Mouse (Mus musculus) left cerebral cortex, postnatal 4 days (tissue): ENCODE results near the gene Arpc2. TPM values are rescaled to one million over a fixed set of nuclear protein-coding genes. Genes with fewer than 3 reads are reported as not detected.

Experiments
- DNase-seq: peaks from one replicate; pipeline ENCODE4 v3.0.0-alpha.2; 2022
- intact Hi-C: fragments of 180-260 bp; cut with DNase I; formaldehyde crosslinking; loops from one replicate; pipeline ENCODE4 v1.15.1; 2025
- total RNA-seq, 2 experiments: library from RNA; stranded (reverse); gene quantifications; 2 replicates each; pipeline ENCODE4 v1.2.3; 2021

The Arpc2 gene
- 100 to 1,000 TPM; 333 to 372 TPM for total RNA-seq

- DNase-seq = peak; percentile 97
- intact Hi-C loops = no loop called here
Observed at GRCm38 (mm10) chr1:74235938-74236589, at the start of gene Arpc2. TSS of gene Arpc2 (plus strand) at chr1:74236084.

GRCm38 (mm10) chr1:74190471-74190870, 45.4 kb upstream of the Arpc2 start:
- intact Hi-C loops = no loop called here
- DNase-seq = no peak

- DNase-seq = no peak
- intact Hi-C loops = no loop called here
Observed at GRCm38 (mm10) chr1:74192711-74193110, 43.2 kb upstream of the Arpc2 start.

GRCm38 (mm10) chr1:74194445-74194844, 41.4 kb upstream of the Arpc2 start, which contains the start of gene Cxcr1:
TSS of gene Cxcr1 (minus strand) at chr1:74194631.
- no peak for DNase-seq
- intact Hi-C loops = no loop called here

GRCm38 (mm10) chr1:74195961-74196360, 39.9 kb upstream of the Arpc2 start:
- no peak for DNase-seq
- intact Hi-C loops = loop anchor here (5.0 kb wide), 1 partner anchor 294 kb away; no protein-coding TSS in a partner anchor

- intact Hi-C loops = loop anchor here (5.0 kb wide), 1 partner anchor 295 kb away; no protein-coding TSS in a partner anchor
Observed at GRCm38 (mm10) chr1:74196621-74197419, 39.1 kb upstream of the Arpc2 start.

GRCm38 (mm10) chr1:74197726-74198470, 38.0 kb upstream of the Arpc2 start:
- DNase-seq = no peak
- intact Hi-C loops = loop anchor here (5.0 kb wide), 1 partner anchor 296 kb away; no protein-coding TSS in a partner anchor

More at GRCm38 (mm10) chr1:74196621-74197419, 39.1 kb upstream of the Arpc2 start:
- DNase-seq = no peak

GRCm38 (mm10) chr1:74199046-74199445, 36.8 kb upstream of the Arpc2 start:
- no peak for DNase-seq
- intact Hi-C loops = loop anchor here (5.0 kb wide), 1 partner anchor 297 kb away; no protein-coding TSS in a partner anchor

GRCm38 (mm10) chr1:74201048-74201844, 34.6 kb upstream of the Arpc2 start:
- DNase-seq = no peak
- intact Hi-C loops = loop anchor here (10.0 kb wide), 2 partner anchors 54 to 164 kb away; partner anchors contain the start of gene Catip

GRCm38 (mm10) chr1:74203457-74203856, 32.4 kb upstream of the Arpc2 start:
- no peak for DNase-seq
- intact Hi-C loops = loop anchor here (10.0 kb wide), 2 partner anchors 51 to 161 kb away; partner anchors contain the start of gene Catip

- intact Hi-C loops = loop anchor here (10.0 kb wide), 2 partner anchors 49 to 159 kb away; partner anchors contain the start of gene Catip
- no peak for DNase-seq
Observed at GRCm38 (mm10) chr1:74205881-74206280, 30.0 kb upstream of the Arpc2 start.

GRCm38 (mm10) chr1:74206642-74207041, 29.2 kb upstream of the Arpc2 start:
- DNase-seq = no peak
- intact Hi-C loops = loop anchor here (10.0 kb wide), 2 partner anchors 48 to 158 kb away; partner anchors contain the start of gene Catip

GRCm38 (mm10) chr1:74207906-74208305, 28.0 kb upstream of the Arpc2 start:
- DNase-seq = peak; percentile 13
- intact Hi-C loops = loop anchor here (10.0 kb wide), 2 partner anchors 47 to 157 kb away; partner anchors contain the start of gene Catip

- intact Hi-C loops = loop anchor here (10.0 kb wide), 2 partner anchors 46 to 156 kb away; partner anchors contain the start of gene Catip
- DNase-seq = no peak
Observed at GRCm38 (mm10) chr1:74208941-74209340, 26.9 kb upstream of the Arpc2 start.

- intact Hi-C loops = no loop called here
- DNase-seq = no peak
Observed at GRCm38 (mm10) chr1:74219922-74220321, 16.0 kb upstream of the Arpc2 start.

- DNase-seq = no peak
- intact Hi-C loops = no loop called here
Observed at GRCm38 (mm10) chr1:74227317-74227716, 8.6 kb upstream of the Arpc2 start.

- intact Hi-C loops = no loop called here
Observed at GRCm38 (mm10) chr1:74229942-74230341, 5.9 kb upstream of the Arpc2 start.

GRCm38 (mm10) chr1:74230992-74231391, 4.9 kb upstream of the Arpc2 start:
- intact Hi-C loops = no loop called here
- DNase-seq = no peak

More at GRCm38 (mm10) chr1:74229942-74230341, 5.9 kb upstream of the Arpc2 start:
- DNase-seq = no peak

- intact Hi-C loops = no loop called here
- DNase-seq = no peak
Observed at GRCm38 (mm10) chr1:74236590-74237317, 870 bp downstream of the Arpc2 start.
